Mouse (Mus musculus) lung, postnatal 0 days (tissue): ENCODE measurements at regions not wholly inside any gene's neighbourhood (a gene's known extent, or its start where the extent isn't known, plus 50 kb on each side); places are given as distances from the start of the nearest gene placed in this dataset.

Experiments
- ATAC-seq: fragments of 200-750 bp; cut with Nextera tagmentation; 2 replicates; pipeline ENCODE4 v1.8.0; 2017; ENCODE audit warnings: moderate library complexity
- DNase-seq: peaks from one replicate; pipeline ENCODE4 v3.0.0-alpha.2; 2016; ENCODE audit warnings: low spot score
- H3K27ac ChIP-seq: fragments of 300-500 bp; sonication (generic); 2 replicates; pipeline ENCODE4 v1.5.1; 2014; ENCODE audit warnings: antibody characterized with exemption, mild to moderate bottlenecking, low read length, mixed read lengths
- H3K27me3 ChIP-seq: fragments of 300-500 bp; sonication (generic); replicated peaks from 2 replicates; pipeline ENCODE4 v1.6.1; 2014; ENCODE audit warnings: low read length, mixed read lengths; ENCODE audit not compliant: insufficient read depth
- H3K36me3 ChIP-seq: fragments of 300-500 bp; sonication (generic); 2 replicates; pipeline ENCODE4 v1.6.1; 2014; ENCODE audit warnings: low read length, mixed read lengths; ENCODE audit not compliant: insufficient read depth
- H3K4me1 ChIP-seq: fragments of 300-500 bp; sonication (generic); 2 replicates; pipeline ENCODE4 v1.6.1; 2014; ENCODE audit warnings: antibody characterized with exemption, low read depth, low read length, mixed read lengths; ENCODE audit not compliant: insufficient read depth
- H3K4me2 ChIP-seq: fragments of 300-500 bp; sonication (generic); replicated peaks from 2 replicates; pipeline ENCODE4 v1.6.1; 2014; ENCODE audit warnings: low read depth, mild to moderate bottlenecking, low read length, moderate library complexity, mixed read lengths
- H3K4me3 ChIP-seq: fragments of 300-500 bp; sonication (generic); 2 replicates; pipeline ENCODE4 v1.5.1; 2014; ENCODE audit warnings: low read depth, low read length
- H3K9ac ChIP-seq: fragments of 300-500 bp; sonication (generic); replicated peaks from 2 replicates; pipeline ENCODE4 v1.6.1; 2014; ENCODE audit warnings: low read depth, mild to moderate bottlenecking
- H3K9me3 ChIP-seq: fragments of 300-500 bp; sonication (generic); 2 replicates; pipeline ENCODE4 v1.6.1; 2016; ENCODE audit warnings: low read length, mixed read lengths
- CTCF ChIP-seq: IDR thresholded peaks from 2 replicates; pipeline ENCODE4 v1.5.1; 2016; ENCODE audit warnings: antibody characterized with exemption, mild to moderate bottlenecking
- EP300 ChIP-seq: IDR thresholded peaks from 2 replicates; pipeline ENCODE4 v1.6.1; 2016; ENCODE audit warnings: antibody characterized with exemption, mild to moderate bottlenecking, control low read depth
- WGBS: fragments of 180-500 bp; shearing (Covaris S2); extraction: QIAGEN DNeasy Blood & Tissue Kit; methylation state at CpG from one replicate; pipeline ENCODE4 v1.1.7; 2014; 5-methylcytosine and 5-hydroxymethylcytosine counted together

DNA sequence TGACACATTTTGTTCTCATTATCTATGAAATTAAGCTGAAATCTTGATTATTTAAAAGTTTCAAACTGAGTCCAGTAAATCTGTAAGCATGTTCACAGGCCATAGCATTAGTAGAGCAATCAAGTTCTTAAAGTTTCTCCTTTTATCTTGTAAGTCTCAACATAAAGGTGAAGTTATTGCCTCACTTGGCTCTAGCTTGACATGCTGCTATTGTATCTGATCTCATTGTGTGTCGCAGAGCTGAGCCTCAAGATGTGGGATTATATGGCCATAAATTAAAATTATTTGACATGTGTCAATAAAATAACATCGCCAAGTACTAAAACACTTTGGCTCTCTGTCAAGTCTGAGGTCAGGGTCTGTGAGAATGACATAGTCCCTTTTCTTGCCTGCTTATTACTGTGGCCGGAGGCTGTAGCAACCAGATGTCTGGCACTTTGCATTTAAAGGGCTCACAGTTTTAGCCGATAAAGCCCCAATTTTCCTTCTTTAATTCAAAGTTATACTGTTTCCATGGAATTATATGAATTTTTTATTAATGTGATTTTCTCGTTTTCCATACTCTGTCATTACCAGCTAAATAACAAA is 775.8 kb downstream of the A830018L16Rik start:
- TF ChIP-seq CTCF (no peak), EP300 (no peak)
- no peak overlapping the region for H3K4me3 ChIP-seq
- no peaks in the 10 kb centered on the region for H3K36me3 ChIP-seq
- no peak overlapping the region for H3K4me2 ChIP-seq
- no peaks in the 10 kb centered on the region for H3K4me1 ChIP-seq
- no peaks in the 10 kb centered on the region for H3K9me3 ChIP-seq
- DNase-seq = no peak
- ATAC-seq = no peak
- no peaks in the 10 kb centered on the region for H3K27me3 ChIP-seq
- 62% methylated on average over 5 of the region's 5 CpGs for WGBS
- no peak overlapping the region for H3K27ac ChIP-seq
- H3K9ac ChIP-seq = no peak overlapping the region

DNA sequence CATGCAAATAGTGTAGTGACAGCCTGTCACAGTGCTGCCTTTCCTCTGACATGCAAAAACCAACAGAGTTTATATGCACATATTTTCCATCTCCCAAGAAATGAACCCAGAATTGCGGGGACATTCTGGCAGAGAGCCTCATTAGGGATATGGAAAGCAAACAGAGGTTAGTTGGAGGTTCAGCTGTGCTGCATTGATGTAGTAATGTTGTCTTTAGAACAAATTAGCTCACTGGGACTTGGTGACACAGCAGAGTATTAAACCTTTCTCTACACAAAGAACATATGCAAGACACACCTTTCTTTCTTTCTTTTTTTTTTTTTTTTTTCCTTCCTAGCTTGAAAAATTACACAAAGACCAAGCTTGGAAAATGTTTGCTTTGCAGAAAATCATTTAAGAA is 778.7 kb downstream of the A830018L16Rik start:
- 57% methylated on average over 1 of the region's 1 CpGs for WGBS
- Histone ChIP-seq H3K27ac (no peak overlapping the region), H3K9me3 (no peaks in the 10 kb centered on the region), H3K36me3 (no peaks in the 10 kb centered on the region), H3K27me3 (no peaks in the 10 kb centered on the region), H3K4me3 (no peak overlapping the region), H3K4me2 (no peak overlapping the region), H3K4me1 (no peaks in the 10 kb centered on the region), H3K9ac (no peak overlapping the region)
- no peak for ATAC-seq
- TF ChIP-seq EP300 (no peak), CTCF (no peak)
- no peak for DNase-seq

DNA sequence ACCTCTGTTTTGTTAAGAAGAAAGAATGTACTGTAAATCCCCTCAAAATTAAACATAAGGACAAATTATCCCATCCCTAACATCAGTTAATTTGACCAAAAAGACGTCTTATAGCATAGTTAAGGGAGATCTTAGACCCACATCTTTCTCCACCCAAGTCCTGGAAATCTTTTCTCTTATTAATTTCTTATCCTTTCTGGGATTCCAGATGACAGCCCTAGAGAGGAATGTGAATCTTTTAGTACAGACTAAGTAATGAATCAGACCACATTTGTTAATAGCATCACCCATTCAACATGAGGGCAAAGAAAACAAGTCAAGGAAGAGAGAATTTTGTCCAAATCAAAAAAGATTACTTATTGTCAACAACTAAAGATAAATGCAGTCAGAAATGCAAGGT is 817.2 kb downstream of the A830018L16Rik start:
- no peaks in the 10 kb centered on the region for H3K27me3 ChIP-seq
- no peak for ATAC-seq
- no peaks in the 10 kb centered on the region for H3K36me3 ChIP-seq
- H3K27ac ChIP-seq = no peak overlapping the region
- DNase-seq = no peak
- H3K4me1 ChIP-seq = no peaks in the 10 kb centered on the region
- H3K4me3 ChIP-seq = no peak overlapping the region
- WGBS = 46% methylated on average over 1 of the region's 1 CpGs
- TF ChIP-seq EP300 (no peak), CTCF (no peak)
- H3K4me2 ChIP-seq = no peak overlapping the region
- H3K9me3 ChIP-seq = no peaks in the 10 kb centered on the region
- H3K9ac ChIP-seq = no peak overlapping the region

DNA sequence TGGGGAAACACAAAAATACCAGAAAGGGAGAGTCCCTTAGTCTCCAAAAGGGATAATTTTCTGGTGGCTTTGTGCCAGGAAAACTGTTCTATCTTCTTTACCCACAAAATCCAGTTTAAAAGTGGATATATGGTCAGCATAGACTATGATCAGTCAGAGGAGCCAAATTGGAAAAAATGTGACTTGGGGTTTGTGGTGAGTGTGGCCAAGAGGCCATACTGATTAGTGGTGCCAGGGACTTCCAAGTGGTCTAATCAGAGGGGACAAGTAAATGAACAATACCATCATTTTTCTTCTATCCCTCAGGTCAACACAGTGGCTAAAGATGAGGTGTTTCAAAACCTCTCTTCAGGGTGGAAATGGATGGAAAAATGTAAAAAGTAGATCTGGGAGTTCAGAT is 828.2 kb downstream of the A830018L16Rik start:
- Histone ChIP-seq H3K27ac (no peak overlapping the region), H3K4me1 (no peaks in the 10 kb centered on the region), H3K4me3 (no peak overlapping the region), H3K9ac (no peak overlapping the region), H3K9me3 (no peaks in the 10 kb centered on the region), H3K4me2 (no peak overlapping the region), H3K27me3 (no peaks in the 10 kb centered on the region), H3K36me3 (no peaks in the 10 kb centered on the region)
- TF ChIP-seq CTCF (no peak), EP300 (no peak)
- ATAC-seq (no peak), DNase-seq (no peak)

DNA sequence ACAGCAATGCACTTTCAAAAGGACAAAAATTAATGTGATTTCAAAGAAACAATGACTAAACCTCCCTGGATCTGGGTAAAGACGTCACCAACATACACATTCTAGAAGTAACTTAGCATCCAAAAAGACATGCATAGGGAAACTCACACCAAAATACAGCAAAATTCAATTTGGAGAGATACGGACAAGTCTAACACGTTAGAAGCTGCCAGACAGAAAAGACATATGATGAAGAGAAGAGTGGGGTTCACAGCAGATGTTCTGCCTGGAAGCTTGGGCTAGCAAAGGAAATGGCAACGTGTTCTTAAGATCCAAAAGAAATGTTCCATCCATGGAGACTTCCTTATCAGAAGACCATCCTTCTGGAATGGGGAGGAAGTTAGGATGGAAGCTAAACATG is 868.6 kb downstream of the A830018L16Rik start:
- H3K4me1 ChIP-seq = no peaks in the 10 kb centered on the region
- H3K27ac ChIP-seq = no peak overlapping the region
- H3K4me2 ChIP-seq = no peak overlapping the region
- H3K9me3 ChIP-seq = no peaks in the 10 kb centered on the region
- no peaks in the 10 kb centered on the region for H3K27me3 ChIP-seq
- H3K9ac ChIP-seq = no peak overlapping the region
- DNase-seq (no peak), ATAC-seq (no peak)
- H3K36me3 ChIP-seq = no peaks in the 10 kb centered on the region
- H3K4me3 ChIP-seq = no peak overlapping the region
- TF ChIP-seq EP300 (no peak), CTCF (no peak)
- WGBS = 88% methylated on average over 4 of the region's 4 CpGs

DNA sequence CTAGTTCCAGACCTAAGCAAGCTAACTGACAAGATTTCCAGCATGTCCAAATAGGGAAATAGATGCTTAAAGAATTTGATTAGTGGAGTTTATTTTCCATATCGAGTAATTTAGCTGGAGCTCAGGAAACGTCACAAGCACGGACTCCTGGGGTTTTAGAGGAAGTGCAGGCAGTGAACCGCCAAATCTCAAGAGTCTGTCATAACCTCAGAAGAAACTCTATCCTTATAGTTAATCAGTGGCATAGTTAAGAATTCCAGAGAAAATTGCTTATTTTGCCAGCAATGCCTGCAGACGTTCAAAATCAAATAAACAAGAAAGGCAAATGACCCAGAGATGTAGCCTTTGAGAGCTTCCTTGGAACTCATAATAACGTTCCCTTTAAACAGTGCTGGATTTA is 871.6 kb downstream of the A830018L16Rik start:
- Histone ChIP-seq H3K9ac (no peak overlapping the region), H3K36me3 (no peaks in the 10 kb centered on the region), H3K9me3 (no peaks in the 10 kb centered on the region), H3K27ac (no peak overlapping the region), H3K4me3 (no peak overlapping the region), H3K4me1 (no peaks in the 10 kb centered on the region), H3K4me2 (no peak overlapping the region), H3K27me3 (no peaks in the 10 kb centered on the region)
- 43% methylated on average over 6 of the region's 6 CpGs for WGBS
- ATAC-seq (no peak), DNase-seq (no peak)
- TF ChIP-seq EP300 (no peak), CTCF (no peak)

DNA sequence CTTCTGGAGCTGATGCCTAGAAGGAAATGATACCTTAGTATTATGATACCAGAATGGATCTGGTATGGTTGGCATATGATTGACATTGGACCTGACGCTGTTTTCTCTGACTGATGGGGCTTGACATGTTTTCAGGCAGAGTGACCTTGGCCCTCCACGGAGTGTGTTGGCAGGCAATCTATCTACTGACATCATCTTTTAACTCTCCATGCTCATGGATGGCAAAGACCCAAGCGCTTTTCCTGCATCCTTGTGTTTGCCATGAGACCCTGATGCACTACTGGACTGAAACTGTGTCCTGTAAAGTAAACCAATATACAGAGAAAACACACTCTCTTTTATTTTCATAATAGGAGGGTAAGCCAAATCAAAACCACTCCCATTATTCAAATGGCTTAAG is 872.1 kb downstream of the A830018L16Rik start:
- Histone ChIP-seq H3K9me3 (no peaks in the 10 kb centered on the region), H3K4me1 (no peaks in the 10 kb centered on the region), H3K4me2 (no peak overlapping the region), H3K9ac (no peak overlapping the region), H3K27me3 (no peaks in the 10 kb centered on the region), H3K27ac (no peak overlapping the region), H3K36me3 (no peaks in the 10 kb centered on the region), H3K4me3 (no peak overlapping the region)
- TF ChIP-seq CTCF (no peak), EP300 (no peak)
- ATAC-seq (no peak), DNase-seq (no peak)
- WGBS = 60% methylated on average over 3 of the region's 3 CpGs
